Mouse (Mus musculus) heart, adult 10 weeks (tissue): ENCODE measurements around the gene Amotl1. TPM values are rescaled to one million over a fixed set of nuclear protein-coding genes. Genes with fewer than 3 reads are reported as not detected.

Experiments used
- polyA plus RNA-seq: library from polyadenylated mRNA; stranded (reverse); fragments of 350-450 nt; fragmentation: Illumina TruSeq; extraction: RNeasy Lipid Tissue Mini Kit (QIAGEN cat#74804); gene quantifications from one replicate; pipeline ENCODE4 v1.2.3, GENCODE M21; 2014; ENCODE audit warnings: low read depth, low replicate concordance

The Amotl1 gene
- polyA plus RNA-seq: 32.4 TPM

DNA sequence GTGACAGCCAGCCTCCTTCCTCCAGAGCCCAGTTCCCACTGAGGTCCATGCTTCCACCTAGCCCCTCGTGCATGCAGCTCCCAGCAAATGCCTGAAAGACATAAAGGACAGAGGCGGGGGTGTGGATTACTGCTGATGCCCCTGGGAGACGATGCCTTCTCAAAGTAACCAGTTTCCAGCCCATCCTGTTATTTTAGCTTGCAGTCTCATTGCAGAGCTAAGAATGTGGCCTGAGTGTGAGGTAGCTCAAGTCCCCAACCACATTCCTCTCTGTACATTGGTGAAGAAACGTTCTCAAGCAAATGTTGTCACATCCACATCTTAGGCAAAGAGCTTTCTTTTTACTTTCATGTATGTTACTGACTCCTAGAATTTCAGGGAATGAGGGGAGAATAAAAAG is at the start of gene Amotl1:
Amotl1 (minus strand) TSS at position 101 of the 400 bp plus-strand sequence.

DNA sequence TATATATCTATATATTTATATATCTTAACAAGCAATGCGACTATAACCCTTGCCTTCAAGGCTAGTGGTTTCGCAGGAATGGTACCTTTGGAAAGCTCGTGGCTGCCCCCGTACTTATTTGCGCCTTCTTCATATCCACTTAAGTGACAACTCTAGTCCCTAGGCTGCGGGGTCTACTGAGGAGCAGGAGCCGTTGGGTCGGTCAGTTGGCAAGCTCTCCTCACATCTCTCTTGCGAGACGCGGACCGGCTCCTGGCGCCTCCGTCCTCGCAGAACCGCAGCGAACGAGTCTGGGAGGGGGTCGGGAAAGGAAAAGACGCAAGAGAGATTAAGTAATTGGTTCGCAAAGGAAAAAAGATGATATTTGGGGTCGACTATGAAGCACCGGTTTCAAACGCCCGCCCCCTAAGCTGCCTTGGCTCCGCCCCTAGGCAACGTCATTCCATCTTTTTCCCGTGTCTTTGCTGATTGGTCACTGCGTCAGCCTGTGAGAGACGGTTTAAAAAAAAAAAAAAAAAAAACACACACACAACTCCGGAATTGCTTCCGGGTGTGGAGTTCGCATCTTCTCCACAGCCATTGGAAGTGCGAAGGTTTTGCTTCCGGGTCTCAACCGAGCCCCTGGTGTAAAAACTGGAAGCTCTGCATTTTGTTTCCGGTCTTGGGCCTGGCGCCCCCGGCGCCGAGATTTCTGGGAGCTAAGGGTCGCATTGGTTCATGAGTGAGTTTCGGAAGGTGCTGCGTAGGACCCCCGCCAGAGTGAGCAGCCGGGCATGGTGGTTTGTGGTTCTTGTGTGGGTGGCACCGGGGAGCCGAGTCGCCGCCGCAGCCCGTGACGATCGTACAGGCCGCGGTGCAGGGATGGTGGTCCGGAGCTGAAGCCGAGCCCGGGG is 144.6 kb downstream of the Amotl1 start, which contains the start of the genes Kdm4d and Cwc15:
Kdm4d (minus strand) TSS at position 460 of the 893 bp plus-strand sequence.
Cwc15 (plus strand) TSS at position 595 of the 893 bp plus-strand sequence.

Other genes with a start within 250 kb of the Amotl1 start
- gene Kdm4d, start 144.6 kb downstream of the Amotl1 start, polyA plus RNA-seq: not detected
- 101 TPM for gene Cwc15, start 144.4 kb downstream of the Amotl1 start, polyA plus RNA-seq
- not detected for gene Piwil4, start 95.7 kb upstream of the Amotl1 start, polyA plus RNA-seq
- 0.63 TPM for gene Fut4, start 107.3 kb upstream of the Amotl1 start, polyA plus RNA-seq
- gene 1700012B09Rik, start 126.0 kb upstream of the Amotl1 start, polyA plus RNA-seq: not detected
- 7.4 TPM for gene Mre11a, start 139.6 kb upstream of the Amotl1 start, polyA plus RNA-seq
- gene Ankrd49, start 139.8 kb upstream of the Amotl1 start, polyA plus RNA-seq: 10.9 TPM
- not detected for gene Gpr83, start 215.2 kb upstream of the Amotl1 start, polyA plus RNA-seq